Mouse (Mus musculus): Measurements from ENCODE around the gene Mas1. TPM values are rescaled to one million over a fixed set of nuclear protein-coding genes. Genes with fewer than 3 reads are reported as not detected.

Mas1 gene
- polyA plus RNA-seq, 1 experiment from 2014 or later, result 0.20 TPM

DNA sequence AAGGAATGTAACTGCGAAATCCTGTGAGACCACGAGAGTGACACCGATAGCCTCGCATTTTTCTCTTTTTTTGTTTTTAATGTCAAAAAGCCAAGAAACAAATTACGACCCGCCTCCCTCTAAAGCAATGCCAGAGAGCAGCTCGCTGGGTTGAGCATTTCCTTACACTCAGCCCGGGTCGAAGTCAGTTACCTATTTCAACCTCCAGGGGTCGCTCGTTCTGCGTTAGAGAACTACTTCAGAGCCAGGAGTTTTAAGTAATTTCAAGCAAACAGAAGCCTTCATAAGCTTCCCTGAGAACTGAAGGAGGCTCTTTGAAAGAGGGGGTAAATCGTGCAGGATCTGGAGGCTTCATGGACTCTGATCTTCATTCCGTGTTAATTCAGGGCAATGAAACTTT lies 12.2 kb upstream of the Mas1 start:
- peak; percentile 97 for DNase-seq (ENCODE audit: low spot score)
- Histone ChIP-seq H3K4me3 (replicated peaks; ENCODE audit: low read depth, low read length) (0 out of 2 replicates have a peak overlapping the region, but pooled peaks have one; percentile 10), H3K27ac (no peak overlapping the region), H3K4me1 (replicated peaks; ENCODE audit: insufficient read depth, low read length) (no peaks in the 10 kb centered on the region), H3K9ac (ENCODE audit: low read depth, low read length) (no peak overlapping the region), H3K4me2 (ENCODE audit: low read length) (peak overlapping the region; percentile 49), H3K27me3 (ENCODE audit: insufficient read depth, low read length) (no peaks in the 10 kb centered on the region), H3K36me3 (ENCODE audit: insufficient read depth, low read length) (no peaks in the 10 kb centered on the region), H3K9me3 (replicated peaks; ENCODE audit: low read length) (no peaks in the 10 kb centered on the region)
- ATAC-seq (replicated peaks; ENCODE audit: low FRiP score, low read depth), result peak; percentile 68
- 3% methylated on average over 14 of the region's 14 CpGs for WGBS
- TF ChIP-seq CTCF (IDR thresholded peaks at IDR 0.05; ENCODE audit: low read depth), result peak; percentile 88

- WGBS, result 79% methylated on average over 5 of the region's 5 CpGs
- no peaks in the 10 kb centered on the region for H3K9me3 ChIP-seq (replicated peaks; ENCODE audit: low read length)
- no peaks in the 10 kb centered on the region for H3K36me3 ChIP-seq (ENCODE audit: insufficient read depth, low read length)
- no peak within 1 kb of the TSS for H3K4me2 ChIP-seq (ENCODE audit: low read length)
- no peak for DNase-seq (ENCODE audit: low spot score)
- ATAC-seq (replicated peaks; ENCODE audit: low FRiP score, low read depth), result no peak
- no peak within 1 kb of the TSS for H3K9ac ChIP-seq (ENCODE audit: low read depth, low read length)
- H3K4me1 ChIP-seq (replicated peaks; ENCODE audit: insufficient read depth, low read length), result no peaks in the 10 kb centered on the region
- no peak within 1 kb of the TSS for H3K4me3 ChIP-seq (replicated peaks; ENCODE audit: low read depth, low read length)
- no peaks in the 10 kb centered on the region for H3K27me3 ChIP-seq (ENCODE audit: insufficient read depth, low read length)
- H3K27ac ChIP-seq, result no peak within 1 kb of the TSS
- TF ChIP-seq CTCF (IDR thresholded peaks at IDR 0.05; ENCODE audit: low read depth), result no peak
These were observed 7.8 kb upstream of the Mas1 start, which contains the start of gene Mrgprh for GRCm38 (mm10) chr17:12875734-12876133. TSS of gene Mrgprh (plus strand) at chr17:12876034.

DNA sequence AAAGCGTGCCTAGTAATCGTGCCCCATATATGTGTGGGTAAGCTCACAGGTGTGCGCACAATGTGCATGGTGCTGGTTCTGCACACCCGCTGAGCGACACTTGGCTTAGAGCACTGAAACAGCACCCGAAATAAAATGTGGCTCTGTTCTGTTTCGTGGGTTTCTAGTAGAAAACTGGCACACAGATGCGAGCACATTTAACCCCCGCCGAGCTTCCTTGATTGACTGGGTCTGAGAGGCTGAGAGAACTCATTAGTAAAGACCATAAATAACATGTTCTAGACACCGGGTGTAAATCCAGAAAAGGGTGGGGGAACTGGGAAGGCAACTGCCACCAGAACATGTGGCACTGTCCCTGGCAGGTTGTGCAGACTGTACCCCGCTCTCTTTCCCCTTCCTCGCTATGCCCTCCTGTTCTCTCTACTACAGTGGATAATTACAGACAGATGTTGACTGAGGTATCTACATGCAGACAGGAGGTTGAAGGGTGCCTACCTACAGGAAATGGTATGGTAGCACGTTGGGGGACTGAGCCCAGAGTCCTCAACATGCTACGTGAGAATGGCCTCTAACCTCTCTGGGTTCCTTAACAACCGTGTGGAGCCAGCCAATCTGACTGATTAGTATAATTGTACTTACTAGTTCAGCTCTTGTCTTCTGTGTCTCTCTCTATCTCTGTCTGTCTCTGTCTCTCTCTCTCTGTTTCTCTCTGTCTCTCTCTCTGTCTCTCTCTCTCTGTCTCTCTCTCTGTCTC lies 4.5 kb upstream of the Mas1 start:
- Histone ChIP-seq H3K36me3 (ENCODE audit: insufficient read depth, low read length) (no peaks in the 10 kb centered on the region), H3K27me3 (ENCODE audit: insufficient read depth, low read length) (no peaks in the 10 kb centered on the region), H3K9me3 (replicated peaks; ENCODE audit: low read length) (no peaks in the 10 kb centered on the region), H3K4me1 (replicated peaks; ENCODE audit: insufficient read depth, low read length) (no peaks in the 10 kb centered on the region), H3K27ac (no peak overlapping the region), H3K4me2 (ENCODE audit: low read length) (no peak overlapping the region), H3K4me3 (replicated peaks; ENCODE audit: low read depth, low read length) (no peak overlapping the region), H3K9ac (ENCODE audit: low read depth, low read length) (no peak overlapping the region)
- ATAC-seq (replicated peaks; ENCODE audit: low FRiP score, low read depth) (no peak), DNase-seq (ENCODE audit: low spot score) (no peak)
- WGBS, result 48% methylated on average over 16 of the region's 16 CpGs
- TF ChIP-seq CTCF (IDR thresholded peaks at IDR 0.05; ENCODE audit: low read depth), result no peak

DNA sequence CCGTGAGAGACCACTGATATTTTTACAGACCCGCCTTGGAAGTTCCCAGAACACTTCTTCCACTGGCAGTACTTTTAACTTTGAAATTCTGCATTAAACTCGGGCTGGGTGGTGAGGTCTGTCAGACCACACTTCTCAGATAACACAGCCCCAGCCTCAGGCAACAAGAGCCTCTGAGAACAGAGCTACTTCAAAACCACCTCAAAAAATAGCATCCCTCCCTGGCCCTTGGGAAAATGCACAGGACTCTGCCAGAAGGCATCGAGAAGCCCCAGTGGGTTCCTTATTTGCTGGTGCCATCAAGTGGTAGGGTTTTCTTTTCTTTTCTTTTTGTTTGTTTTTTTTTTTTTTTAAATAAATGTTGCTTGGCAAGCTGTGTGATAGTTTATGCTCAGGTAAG lies 697 bp upstream of the Mas1 start:
- Histone ChIP-seq H3K4me2 (ENCODE audit: low read length) (no peak overlapping the region), H3K27me3 (ENCODE audit: insufficient read depth, low read length) (no peaks in the 10 kb centered on the region), H3K9ac (ENCODE audit: low read depth, low read length) (no peak overlapping the region), H3K36me3 (ENCODE audit: insufficient read depth, low read length) (no peaks in the 10 kb centered on the region), H3K4me1 (replicated peaks; ENCODE audit: insufficient read depth, low read length) (no peaks in the 10 kb centered on the region), H3K4me3 (replicated peaks; ENCODE audit: low read depth, low read length) (no peak overlapping the region), H3K9me3 (replicated peaks; ENCODE audit: low read length) (no peaks in the 10 kb centered on the region), H3K27ac (no peak overlapping the region)
- DNase-seq (ENCODE audit: low spot score) (no peak), ATAC-seq (replicated peaks; ENCODE audit: low FRiP score, low read depth) (no peak)
- WGBS, result 18% methylated on average over 4 of the region's 4 CpGs
- peak; percentile 14; the same call in 1 of the 2 replicates for TF ChIP-seq CTCF (IDR thresholded peaks at IDR 0.05; ENCODE audit: low read depth)

GRCm38 (mm10) chr17:12866853-12867252 lies 1.1 kb downstream of the Mas1 start:
- H3K9ac ChIP-seq (ENCODE audit: low read depth, low read length), result no peak overlapping the region
- H3K4me3 ChIP-seq (replicated peaks; ENCODE audit: low read depth, low read length), result no peak overlapping the region
- ATAC-seq (replicated peaks; ENCODE audit: low FRiP score, low read depth) (no peak), DNase-seq (ENCODE audit: low spot score) (no peak)
- no peak overlapping the region for H3K4me2 ChIP-seq (ENCODE audit: low read length)
- no peaks in the 10 kb centered on the region for H3K27me3 ChIP-seq (ENCODE audit: insufficient read depth, low read length)
- TF ChIP-seq CTCF (IDR thresholded peaks at IDR 0.05; ENCODE audit: low read depth), result no peak
- H3K4me1 ChIP-seq (replicated peaks; ENCODE audit: insufficient read depth, low read length), result no peaks in the 10 kb centered on the region
- 83% methylated on average over 10 of the region's 10 CpGs for whole genome bisulfite sequencing
- H3K36me3 ChIP-seq (ENCODE audit: insufficient read depth, low read length), result no peaks in the 10 kb centered on the region
- no peaks in the 10 kb centered on the region for H3K9me3 ChIP-seq (replicated peaks; ENCODE audit: low read length)
- H3K27ac ChIP-seq, result no peak overlapping the region

DNA sequence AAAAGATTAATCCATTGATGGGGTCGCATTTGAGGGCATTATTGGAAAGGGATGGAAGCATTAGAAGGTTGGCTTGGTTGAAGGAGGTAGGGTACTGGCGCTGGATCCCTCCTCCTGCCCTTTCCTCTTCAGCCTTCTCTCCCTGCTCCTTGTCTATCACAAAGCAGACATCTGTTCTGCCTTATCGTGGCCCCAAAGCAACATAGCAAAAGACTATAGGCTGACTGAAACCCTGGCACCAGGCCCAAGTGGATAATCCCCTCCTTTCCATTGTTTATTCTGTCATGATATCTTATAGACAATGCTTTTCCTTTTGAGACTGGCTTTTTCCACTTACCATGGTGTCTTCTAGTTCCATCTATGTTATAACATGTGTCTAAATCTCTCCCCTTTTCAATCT lies 2.5 kb downstream of the Mas1 start:
- ATAC-seq (replicated peaks; ENCODE audit: low FRiP score, low read depth) (no peak), DNase-seq (ENCODE audit: low spot score) (no peak)
- no peaks in the 10 kb centered on the region for H3K27me3 ChIP-seq (ENCODE audit: insufficient read depth, low read length)
- H3K4me3 ChIP-seq (replicated peaks; ENCODE audit: low read depth, low read length), result no peak overlapping the region
- H3K36me3 ChIP-seq (ENCODE audit: insufficient read depth, low read length), result no peaks in the 10 kb centered on the region
- no peaks in the 10 kb centered on the region for H3K9me3 ChIP-seq (replicated peaks; ENCODE audit: low read length)
- no peak overlapping the region for H3K27ac ChIP-seq
- H3K4me2 ChIP-seq (ENCODE audit: low read length), result no peak overlapping the region
- 82% methylated on average over 3 of the region's 3 CpGs for whole genome bisulfite sequencing
- no peak for TF ChIP-seq CTCF (IDR thresholded peaks at IDR 0.05; ENCODE audit: low read depth)
- H3K4me1 ChIP-seq (replicated peaks; ENCODE audit: insufficient read depth, low read length), result no peaks in the 10 kb centered on the region
- no peak overlapping the region for H3K9ac ChIP-seq (ENCODE audit: low read depth, low read length)
